Mouse (Mus musculus) right cerebral cortex, postnatal 14 days (tissue): ENCODE measurements at regions not wholly inside any gene's neighbourhood (a gene's known extent, or its start where the extent isn't known, plus 50 kb on each side); places are given as distances from the start of the nearest gene placed in this dataset.
"Not testable (repeated sequence)": the region's sequence is repeated elsewhere in the genome, so short reads cannot be mapped to it uniquely, and the experiment has no call there.

Experiments
- DNase-seq: peaks from one replicate; pipeline ENCODE4 v3.0.0; 2022

- no peak for DNase-seq
Observed at GRCm38 (mm10) chr1:194435060-194435459, 183.0 kb upstream of the Plxna2 start.

DNA sequence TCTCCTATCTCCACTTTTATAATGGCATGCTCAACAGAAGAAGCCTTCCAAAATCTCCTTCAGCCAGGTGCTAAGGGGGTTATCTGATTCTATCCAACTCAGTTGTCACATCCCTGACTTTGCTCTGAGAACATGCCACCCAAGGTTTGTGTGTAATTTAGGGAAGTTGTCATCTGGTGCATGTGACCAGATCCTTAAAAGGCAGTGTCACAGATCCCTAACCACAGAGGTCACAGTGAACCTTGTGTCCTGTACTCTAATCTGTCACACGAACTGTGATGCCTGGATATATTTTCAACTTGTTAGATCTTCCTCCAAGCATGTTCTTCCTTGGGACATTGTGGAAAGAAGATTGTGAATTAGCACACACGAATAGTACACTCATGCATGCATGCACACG is 189.4 kb upstream of the Plxna2 start:
- no peak for DNase-seq

DNA sequence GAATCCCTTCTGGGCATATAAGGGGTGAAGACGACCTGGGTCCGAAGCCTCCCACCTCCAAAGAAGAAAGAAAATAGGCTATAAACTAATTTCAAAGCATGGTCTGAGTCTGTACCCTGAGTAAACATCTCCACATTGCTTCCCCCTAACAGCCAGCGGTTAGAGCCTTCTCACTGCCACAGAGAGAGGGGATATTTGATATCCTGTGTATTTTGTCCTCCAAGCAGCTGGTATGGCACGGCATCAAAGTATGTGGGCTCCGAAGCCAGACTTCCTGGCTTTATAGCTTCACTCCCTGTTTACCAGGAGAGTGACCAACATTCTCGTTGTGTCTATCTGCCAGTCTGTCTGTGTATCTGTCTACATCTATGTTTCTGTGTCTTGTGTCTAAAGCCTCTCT is 191.7 kb upstream of the Plxna2 start:
- DNase-seq = no peak

GRCm38 (mm10) chr1:194424201-194424600 is 193.8 kb upstream of the Plxna2 start:
- no peak for DNase-seq

DNA sequence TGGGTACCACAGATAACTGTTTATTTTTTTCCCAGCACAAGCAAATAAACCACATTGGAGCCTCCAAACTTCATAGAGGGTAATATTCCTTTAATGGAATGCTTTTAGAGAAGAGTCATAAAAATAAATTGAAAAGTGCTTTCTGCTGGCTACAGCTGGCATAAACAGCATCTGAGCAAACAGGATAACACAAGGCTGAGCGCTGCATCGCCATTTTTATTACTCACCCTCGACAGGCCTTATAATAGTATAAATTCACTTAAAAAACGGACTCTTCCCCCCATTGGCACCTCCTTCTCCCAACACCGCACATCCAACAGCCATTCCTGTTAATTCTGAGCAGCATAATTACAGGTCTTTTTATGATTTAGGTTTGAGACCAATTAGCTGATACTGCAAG is 205.8 kb upstream of the Plxna2 start:
- no peak for DNase-seq

- DNase-seq = no peak
Observed at GRCm38 (mm10) chr1:194411788-194412187, 206.2 kb upstream of the Plxna2 start.

- no peak for DNase-seq
Observed at GRCm38 (mm10) chr1:194399281-194399680, 218.7 kb upstream of the Plxna2 start.

- DNase-seq = no peak
Observed at GRCm38 (mm10) chr1:194396754-194397460, 221.1 kb upstream of the Plxna2 start.

GRCm38 (mm10) chr1:194393720-194394119 is 224.3 kb upstream of the Plxna2 start:
- DNase-seq = no peak

DNA sequence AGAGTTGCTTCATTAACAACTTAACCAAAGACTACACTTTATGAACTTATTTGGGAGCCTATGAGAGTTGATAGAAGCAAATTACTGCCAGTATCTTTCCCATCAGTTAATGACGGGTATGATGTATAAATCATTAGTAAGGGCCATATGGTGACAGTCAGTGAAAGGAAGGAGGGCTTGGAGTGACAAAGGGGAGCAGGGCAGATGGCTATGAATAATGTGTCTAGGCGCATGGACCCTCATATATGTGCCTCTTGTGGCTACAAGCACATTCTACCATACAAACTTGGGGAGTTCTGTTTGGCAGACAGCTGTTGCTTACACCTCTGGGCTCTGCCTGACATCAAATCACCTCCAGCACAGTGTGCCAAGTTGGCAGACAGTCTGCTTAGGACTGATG is 227.8 kb upstream of the Plxna2 start:
- DNase-seq = no peak

DNA sequence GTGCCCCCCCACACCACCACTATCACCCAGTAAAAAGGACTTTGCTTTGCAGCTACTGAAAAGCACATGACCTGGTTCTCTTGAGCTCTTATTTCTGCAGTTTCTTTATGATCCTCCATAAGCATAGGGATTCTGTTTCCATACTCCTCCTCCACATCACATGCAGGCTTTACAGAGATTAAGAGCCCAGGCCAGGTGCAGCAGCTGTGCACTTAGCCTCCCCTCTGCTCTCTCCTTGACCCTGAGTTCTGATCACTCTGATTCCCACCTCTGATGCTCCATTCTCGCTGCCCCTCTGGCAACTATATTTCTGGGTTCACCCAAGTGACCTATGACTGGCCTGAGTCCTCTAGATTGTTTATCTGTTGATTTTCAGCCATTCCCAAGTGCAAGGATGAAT is 239.9 kb upstream of the Plxna2 start:
- DNase-seq = no peak

DNA sequence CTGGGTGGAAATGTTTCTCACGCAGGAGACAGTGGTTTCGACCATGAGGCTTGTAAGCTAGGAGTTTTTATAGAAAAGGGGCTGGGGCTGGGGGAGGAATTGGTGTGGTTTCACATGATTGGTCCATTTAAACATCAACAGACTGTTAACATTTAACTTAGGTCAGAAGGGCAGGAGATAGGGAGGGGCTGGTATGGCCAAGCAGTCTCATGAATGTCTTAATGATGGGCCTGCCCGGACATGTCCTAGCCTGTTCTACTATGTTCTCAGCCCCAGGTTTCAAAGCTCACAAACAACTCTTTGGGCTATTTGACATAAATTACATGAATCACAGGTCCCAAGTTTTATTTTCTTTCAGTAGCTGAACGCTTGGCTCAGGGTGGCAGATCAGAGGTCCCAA is 244.5 kb upstream of the Plxna2 start:
- not testable (repeated sequence) for DNase-seq

DNA sequence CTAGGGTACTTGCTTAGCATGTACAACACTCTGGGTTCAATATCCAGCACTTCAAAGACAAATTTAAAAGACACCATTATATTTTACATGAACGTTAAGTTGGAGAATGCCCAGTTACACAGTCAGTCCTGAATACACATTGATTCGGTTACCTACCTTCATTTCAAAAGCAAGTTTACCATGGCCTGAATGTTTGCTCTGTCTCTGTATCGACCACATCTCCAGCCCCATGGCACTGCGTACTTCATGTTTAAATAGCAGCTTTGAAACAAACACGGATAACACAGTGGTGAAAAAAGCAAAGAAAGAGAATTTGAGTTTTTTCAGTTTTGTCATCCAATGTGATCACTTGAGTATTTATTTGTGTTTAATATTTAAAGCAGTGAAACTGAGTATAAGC is 254.1 kb upstream of the Plxna2 start:
- no peak for DNase-seq

- DNase-seq = no peak
Observed at GRCm38 (mm10) chr1:194363129-194363768, 254.8 kb upstream of the Plxna2 start.

GRCm38 (mm10) chr1:194362298-194362697 is 255.7 kb upstream of the Plxna2 start:
- no peak for DNase-seq

GRCm38 (mm10) chr1:194361316-194361715 is 256.7 kb upstream of the Plxna2 start:
- no peak for DNase-seq

DNA sequence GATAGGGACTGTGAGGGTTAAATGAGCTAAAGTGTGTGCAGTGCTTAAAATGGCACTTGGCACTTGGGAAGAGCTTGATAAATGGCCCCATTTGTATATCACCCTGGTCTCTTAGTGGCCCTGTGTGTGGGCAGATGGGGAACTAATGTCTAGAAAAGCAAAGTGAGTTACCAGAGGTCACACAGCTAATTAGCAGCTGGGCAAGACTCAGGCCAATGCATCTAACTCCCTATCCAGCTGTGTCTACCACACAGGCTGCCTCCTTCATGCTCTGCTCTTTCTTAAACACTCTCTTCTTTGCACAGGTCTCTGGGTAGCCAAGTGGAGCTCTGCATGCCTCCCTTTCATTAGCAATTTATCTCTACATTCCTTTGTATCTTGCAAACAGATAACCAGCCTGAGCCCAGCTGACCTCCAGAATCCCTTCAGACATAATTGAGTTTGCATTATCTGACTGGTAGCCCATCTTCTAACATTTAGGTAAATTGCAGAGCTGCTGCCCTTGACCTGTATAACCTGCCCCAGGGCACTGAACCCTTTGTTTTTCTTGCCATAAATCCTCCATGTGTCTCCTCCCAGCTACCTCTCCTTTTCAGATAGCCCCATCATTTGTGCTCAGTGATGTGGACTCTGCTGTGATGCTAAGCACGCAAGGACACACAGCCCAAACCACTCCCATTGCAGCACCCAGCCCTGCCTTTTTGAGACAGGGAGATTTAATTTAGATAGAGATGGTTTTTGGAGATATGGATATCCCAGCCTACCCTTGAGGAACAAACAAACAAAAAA is 263.5 kb upstream of the Plxna2 start:
- no peak for DNase-seq

DNA sequence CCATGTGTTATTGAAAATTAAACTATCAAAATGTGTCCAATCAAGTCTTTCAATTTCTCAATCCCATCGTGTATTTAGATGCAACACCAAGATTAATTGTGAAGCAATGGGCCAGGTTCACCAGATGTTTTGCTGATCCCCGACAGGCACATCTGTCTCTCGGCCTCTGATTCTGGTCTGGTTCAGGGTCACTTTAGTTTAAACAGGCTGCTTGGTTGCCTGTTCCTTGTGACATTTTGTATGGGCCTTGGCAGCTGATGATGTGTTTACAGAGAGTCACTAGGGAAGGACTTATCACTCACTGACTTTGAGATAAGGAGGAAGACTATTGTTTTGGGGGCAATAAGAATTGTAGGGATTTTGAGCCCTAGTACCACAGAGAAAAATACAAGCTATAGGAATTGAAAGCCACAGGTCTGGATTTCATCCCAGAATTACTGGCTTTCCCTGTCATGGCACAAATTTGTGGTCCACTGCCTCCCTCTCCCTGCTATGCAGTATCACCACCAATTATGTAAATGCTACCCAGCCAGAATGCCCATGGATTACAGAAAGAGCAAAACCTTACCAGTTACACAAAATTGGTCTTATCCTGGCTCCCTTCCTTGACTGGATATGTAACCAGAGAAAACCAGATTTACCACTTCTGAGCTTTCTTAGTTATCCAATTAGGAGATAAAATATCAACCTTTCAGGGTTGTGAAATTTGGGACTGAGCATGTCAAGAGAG is 272.5 kb upstream of the Plxna2 start:
- DNase-seq = no peak

- DNase-seq = no peak
Observed at GRCm38 (mm10) chr1:194342568-194342967, 275.4 kb upstream of the Plxna2 start.

DNA sequence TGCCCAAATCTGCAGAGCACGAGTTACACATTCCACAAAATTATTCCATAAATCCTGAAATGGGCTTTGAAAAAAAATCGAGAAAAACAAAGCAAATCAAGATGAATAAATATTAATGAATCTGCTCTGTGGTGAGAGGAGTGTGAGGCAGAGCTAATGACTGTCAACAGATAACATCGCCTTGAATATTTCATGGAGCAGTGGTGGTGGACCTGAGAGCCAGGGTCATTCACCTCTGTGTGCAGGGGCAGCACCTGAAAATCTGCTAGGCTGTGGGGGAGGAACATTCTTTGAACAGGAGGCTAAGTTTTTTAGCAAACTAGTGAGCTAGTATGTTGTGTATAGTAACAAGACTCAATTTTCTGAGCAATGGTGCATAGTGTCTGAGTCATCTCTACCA is 276.3 kb upstream of the Plxna2 start:
- DNase-seq = no peak

DNA sequence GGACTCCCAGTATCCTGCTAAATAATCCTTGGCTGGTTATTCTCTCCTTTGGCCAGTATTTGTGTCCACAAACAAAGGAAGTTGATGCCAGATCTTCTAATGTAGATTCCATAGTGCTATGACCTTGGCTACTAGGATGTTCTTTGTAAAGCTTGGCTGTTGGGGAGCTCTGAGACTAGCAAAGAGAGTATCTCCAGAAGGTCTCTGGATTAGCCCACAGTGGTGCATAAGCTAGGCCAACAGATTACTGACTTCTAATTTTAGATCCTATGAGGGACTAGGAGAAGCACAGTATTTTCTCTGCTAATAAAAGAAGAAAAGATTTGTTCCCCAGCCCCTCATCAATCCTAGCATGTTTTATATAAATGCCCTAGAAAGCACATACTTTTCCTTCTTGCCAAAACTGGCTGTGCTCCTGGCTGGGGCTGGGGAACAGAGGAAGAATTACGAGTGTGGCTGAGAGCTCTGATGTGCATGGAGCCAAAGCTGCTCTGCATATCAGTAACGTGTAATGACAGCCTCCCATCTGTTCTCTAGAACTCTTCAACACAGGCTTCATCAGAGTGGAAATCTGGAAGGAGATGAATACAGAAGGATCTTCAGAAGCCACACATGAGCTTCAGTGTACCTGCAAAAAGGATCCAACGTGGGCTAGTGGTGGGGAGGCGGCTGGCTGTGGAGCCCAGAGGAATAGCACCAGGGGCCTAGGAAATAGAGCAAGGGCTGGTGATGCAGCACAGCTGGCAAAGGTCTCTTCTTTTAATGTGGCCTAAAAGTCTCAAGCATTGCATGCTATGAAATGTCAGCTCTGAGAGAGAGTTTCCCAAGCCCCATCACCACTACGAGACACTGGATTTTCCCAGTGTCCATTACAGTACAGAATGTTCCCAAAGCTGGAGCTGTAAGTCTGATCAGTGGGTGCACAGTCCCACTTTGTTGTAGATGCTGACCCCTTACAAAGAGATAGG is 283.0 kb upstream of the Plxna2 start:
- DNase-seq = peak; percentile 20

DNA sequence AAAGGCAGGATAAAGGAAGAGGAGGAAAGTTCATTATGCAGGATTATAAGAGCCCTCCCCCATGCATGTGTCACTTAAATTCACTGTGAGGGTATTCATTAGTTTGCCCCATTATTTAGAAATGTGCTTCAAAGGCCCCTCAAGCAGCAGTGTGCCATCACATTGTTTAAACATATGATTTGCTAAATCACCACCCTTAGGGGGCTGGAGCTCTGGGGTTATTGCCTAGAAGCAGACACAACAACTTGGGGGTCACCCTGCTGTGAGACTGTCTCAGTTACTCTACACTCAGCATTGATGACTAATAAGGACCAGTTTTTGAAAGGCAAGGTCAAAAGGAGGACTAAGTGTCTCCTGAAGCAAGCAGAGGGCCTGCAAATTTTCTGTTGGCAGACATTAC is 285.4 kb upstream of the Plxna2 start:
- DNase-seq = no peak
